In the genomic region with DNA sequence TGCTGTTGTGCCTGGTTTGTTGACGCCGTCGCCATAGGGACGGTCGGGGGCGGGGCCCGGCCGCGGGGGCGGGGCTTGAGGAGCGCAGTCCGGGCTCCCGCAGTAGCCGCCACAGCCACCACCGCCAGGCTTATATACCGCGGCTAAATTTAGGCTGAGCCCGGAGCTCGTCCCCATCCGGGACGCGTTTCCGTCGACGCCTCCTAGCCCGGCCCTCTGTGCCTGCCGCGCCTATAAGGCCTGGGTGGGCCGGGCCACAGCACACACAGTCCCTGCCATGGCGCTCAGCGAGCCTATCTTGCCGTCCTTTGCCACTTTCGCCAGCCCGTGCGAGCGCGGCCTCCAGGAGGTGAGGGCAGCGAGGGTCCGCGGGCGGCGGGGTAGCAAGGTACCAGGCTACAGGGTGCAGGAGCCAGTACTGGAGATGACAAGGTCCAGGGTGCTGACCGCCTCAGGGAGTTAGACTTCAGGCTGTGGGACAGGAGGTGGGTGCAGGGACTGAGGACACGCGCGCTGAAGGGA, we compare ENCODE assay signal across 8 mouse cellular contexts. TPM values are rescaled to one million over a fixed set of nuclear protein-coding genes. Genes with fewer than 3 reads are reported as not detected.
DNase-seq lines count a peak whose midpoint lies in the region; ATAC-seq lines count a peak whose summit lies in the region.

A gene (plus strand): TSS at position 233 of the 522 bp plus-strand sequence.

- intact Hi-C loops in left cerebral cortex, postnatal 25 days (cut with DNase I): loop anchor here (2.0 kb wide), 2 partner anchors 16 to 44 kb away; no protein-coding TSS in a partner anchor

- DNase-seq in adrenal gland, postnatal 14 days: peak; percentile 98
- DNase-seq in embryonic facial prominence, embryonic 10.5 days (ENCODE audit: low spot score): peak; percentile 95
- DNase-seq in gonadal fat pad, adult 2 months (ENCODE audit: low read depth): no peak
- peak; percentile 89 to 90 for DNase-seq in left cerebral cortex, postnatal 25 days (ENCODE audit: low spot score in 2 of 2)
- peak; percentile 93 for DNase-seq in mesoderm, embryonic 11.5 days (ENCODE audit: low read depth, low spot score)
- peak; percentile 88 for DNase-seq in right cerebral cortex, postnatal 25 days
- peak; percentile 94 to 98 for DNase-seq in urinary bladder, postnatal 36 days (ENCODE audit: low spot score in 2 of 2)

- H3K4me2 ChIP-seq in intestine, embryonic 16.5 days (ENCODE audit: low read depth, low read length): peak within 1 kb of the TSS; percentile 96

- no peaks in the 10 kb centered on the region for H3K36me3 ChIP-seq in embryonic facial prominence, embryonic 10.5 days (replicated peaks)
- H3K36me3 ChIP-seq in intestine, embryonic 16.5 days (ENCODE audit: control insufficient read depth, insufficient read depth, low read length): no peaks in the 10 kb centered on the region

- H3K4me1 ChIP-seq in embryonic facial prominence, embryonic 10.5 days: peaks cover 33% of the 10 kb centered on the region
- H3K4me1 ChIP-seq in intestine, embryonic 16.5 days (ENCODE audit: control insufficient read depth, insufficient read depth, low read length): peaks cover 14% of the 10 kb centered on the region

- under 1% methylated on average over 46 of the region's 46 CpGs for WGBS in embryonic facial prominence, embryonic 10.5 days
- 0% methylated on average over 46 of the region's 46 CpGs for WGBS in intestine, embryonic 16.5 days

- H3K27ac ChIP-seq in embryonic facial prominence, embryonic 10.5 days (replicated peaks): peak within 1 kb of the TSS; percentile 49
- H3K27ac ChIP-seq in intestine, embryonic 16.5 days (ENCODE audit: low read length): peak within 1 kb of the TSS; percentile 54

- H3K4me3 ChIP-seq in embryonic facial prominence, embryonic 10.5 days: peak within 1 kb of the TSS; percentile 64
- peak within 1 kb of the TSS; percentile 65 for H3K4me3 ChIP-seq in intestine, embryonic 16.5 days (ENCODE audit: low read length)

- H3K9me3 ChIP-seq in embryonic facial prominence, embryonic 10.5 days: no peaks in the 10 kb centered on the region
- no peaks in the 10 kb centered on the region for H3K9me3 ChIP-seq in intestine, embryonic 16.5 days (ENCODE audit: control insufficient read depth, low read length)

- ATAC-seq in intestine, embryonic 16.5 days: peak; percentile 97

- peaks cover 65% of the 10 kb centered on the region for H3K27me3 ChIP-seq in embryonic facial prominence, embryonic 10.5 days (replicated peaks; ENCODE audit: low read depth, poor library complexity, severe bottlenecking)
- H3K27me3 ChIP-seq in intestine, embryonic 16.5 days (replicated peaks; ENCODE audit: control insufficient read depth, insufficient read depth, low read length): peaks cover 32% of the 10 kb centered on the region

- peak within 1 kb of the TSS; percentile 71 for H3K9ac ChIP-seq in intestine, embryonic 16.5 days (ENCODE audit: low read depth, low read length)

RNA-seq across cellular contexts. Expression of the gene that starts here (rescaled TPM):
- 73.8 and 95.6 TPM in 2 replicates for total RNA-seq in adrenal gland, postnatal 14 days (2021)
- polyA plus RNA-seq in embryonic facial prominence, embryonic 10.5 days (2016; fragmentation: Nextera tagmentation; extraction: Ambion mirVana): 3.1 and 3.7 TPM in 2 replicates
- polyA plus RNA-seq in gonadal fat pad, adult 2 months (2012; rRNA removed): 17.8 and 25.9 TPM in 2 replicates
- polyA plus RNA-seq in intestine, embryonic 16.5 days (2015; fragmentation: Nextera tagmentation; extraction: Ambion mirVana): 3.6 and 5.1 TPM in 2 replicates
- total RNA-seq in left cerebral cortex, postnatal 25 days (2021): 10 to 100 TPM; 13.6 to 18.2 TPM
